Mouse (Mus musculus) forebrain, embryonic 15.5 days (tissue): ENCODE measurements around the gene Vstm5. TPM values are rescaled to one million over a fixed set of nuclear protein-coding genes. Genes with fewer than 3 reads are reported as not detected.
A peak's percentile ranks its signal among the peaks of the same experiment; 100 is the strongest.

ENCODE experiments used
- ATAC-seq: fragments of 200-750 bp; cut with Nextera tagmentation; replicated peaks from 2 replicates; pipeline ENCODE4 v1.8.0; 2017; ENCODE audit warnings: mild to moderate bottlenecking, moderate TSS enrichment, moderate library complexity
- H3K27ac ChIP-seq: fragments of 300-500 bp; sonication (generic); replicated peaks from 2 replicates; pipeline ENCODE4 v1.5.1; 2015; ENCODE audit warnings: mild to moderate bottlenecking, inconsistent platforms
- H3K27me3 ChIP-seq: fragments of 300-500 bp; sonication (generic); 2 replicates; pipeline ENCODE4 v1.6.1; 2015; ENCODE audit warnings: inconsistent platforms
- H3K36me3 ChIP-seq: fragments of 300-500 bp; sonication (generic); 2 replicates; pipeline ENCODE4 v1.6.1; 2015; ENCODE audit warnings: mild to moderate bottlenecking, inconsistent platforms
- H3K4me1 ChIP-seq: fragments of 300-500 bp; sonication (generic); 2 replicates; pipeline ENCODE4 v1.6.1; 2015; ENCODE audit warnings: inconsistent platforms
- H3K4me2 ChIP-seq: fragments of 300-500 bp; sonication (generic); replicated peaks from 2 replicates; pipeline ENCODE4 v1.6.1; 2015; ENCODE audit warnings: mild to moderate bottlenecking, inconsistent platforms
- H3K4me3 ChIP-seq: fragments of 300-500 bp; sonication (generic); 2 replicates; pipeline ENCODE4 v1.5.1; 2015; ENCODE audit warnings: mild to moderate bottlenecking, inconsistent platforms
- H3K9ac ChIP-seq: fragments of 300-500 bp; sonication (generic); replicated peaks from 2 replicates; pipeline ENCODE4 v1.6.1; 2015; ENCODE audit warnings: mild to moderate bottlenecking, inconsistent platforms
- H3K9me3 ChIP-seq: fragments of 300-500 bp; sonication (generic); 2 replicates; pipeline ENCODE4 v1.6.1; 2016; ENCODE audit warnings: inconsistent platforms
- whole genome bisulfite sequencing: fragments of 180-500 bp; shearing (Covaris S2); methylation state at CpG from one replicate; pipeline ENCODE4 v1.1.7; 2015; ENCODE audit warnings: mixed read lengths; 5-methylcytosine and 5-hydroxymethylcytosine counted together
- polyA plus RNA-seq: library from polyadenylated mRNA; unstranded; fragments of >200 nt; fragmentation: Nextera tagmentation; extraction: Ambion mirVana; gene quantifications from 2 replicates; pipeline ENCODE4 v1.2.1, GENCODE M21; 2015

Vstm5 gene
- polyA plus RNA-seq, 1 experiment from 2014 or later = 6.8 TPM

DNA sequence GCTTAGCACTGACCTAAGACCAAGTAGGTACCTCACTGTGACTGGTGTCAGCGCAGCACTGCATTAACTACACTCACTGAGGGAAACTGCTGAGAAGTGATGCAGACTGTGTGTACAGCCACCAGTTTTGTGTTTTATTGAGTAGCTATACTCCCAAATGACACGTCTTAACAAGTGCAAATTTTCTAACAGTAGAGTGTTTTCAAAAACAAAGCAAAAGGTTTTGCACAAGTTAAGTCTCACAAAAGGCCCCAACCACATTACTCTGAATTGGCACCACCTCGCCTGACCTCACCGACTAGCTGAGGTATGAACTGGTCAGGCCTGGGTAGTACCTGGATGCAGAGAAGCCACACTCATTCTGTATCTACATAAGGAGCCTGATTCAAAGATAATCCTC lies 38.0 kb downstream of the Vstm5 start:
- H3K4me1 ChIP-seq = peaks cover 27% of the 10 kb centered on the region
- no peak overlapping the region for H3K9ac ChIP-seq
- no peak overlapping the region for H3K4me2 ChIP-seq
- no peaks in the 10 kb centered on the region for H3K9me3 ChIP-seq
- no peaks in the 10 kb centered on the region for H3K27me3 ChIP-seq
- ATAC-seq = no peak
- no peak overlapping the region for H3K27ac ChIP-seq
- H3K4me3 ChIP-seq = no peak overlapping the region
- H3K36me3 ChIP-seq = peaks cover 51% of the 10 kb centered on the region
- WGBS = 93% methylated on average over 4 of the region's 4 CpGs

DNA sequence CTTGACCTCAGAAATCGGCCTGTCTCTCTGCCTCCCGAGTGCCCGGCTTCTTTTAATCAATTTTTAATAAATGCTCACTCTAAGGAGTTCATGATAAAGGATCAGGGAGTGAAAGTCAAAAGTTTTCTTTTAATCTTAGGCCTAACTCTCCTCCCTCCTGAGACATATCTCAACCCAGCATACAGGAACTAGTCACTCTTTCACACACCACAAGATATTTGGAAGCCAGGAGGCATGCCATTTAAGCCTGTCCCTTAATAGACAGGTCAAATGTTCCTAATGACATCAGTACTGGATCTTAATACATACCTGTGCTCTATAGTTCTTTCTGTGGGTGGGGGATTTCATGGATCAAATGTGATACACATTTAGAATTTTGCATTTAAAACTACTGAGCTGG lies 39.5 kb downstream of the Vstm5 start:
- H3K36me3 ChIP-seq = peaks cover 36% of the 10 kb centered on the region
- no peaks in the 10 kb centered on the region for H3K9me3 ChIP-seq
- H3K9ac ChIP-seq = no peak overlapping the region
- WGBS = 88% methylated on average over 3 of the region's 3 CpGs
- no peak overlapping the region for H3K27ac ChIP-seq
- H3K4me3 ChIP-seq = peak overlapping the region; percentile 68; the same call in 1 of the 2 replicates
- H3K27me3 ChIP-seq = no peaks in the 10 kb centered on the region
- no peak for ATAC-seq
- peaks cover 27% of the 10 kb centered on the region for H3K4me1 ChIP-seq
- no peak overlapping the region for H3K4me2 ChIP-seq

DNA sequence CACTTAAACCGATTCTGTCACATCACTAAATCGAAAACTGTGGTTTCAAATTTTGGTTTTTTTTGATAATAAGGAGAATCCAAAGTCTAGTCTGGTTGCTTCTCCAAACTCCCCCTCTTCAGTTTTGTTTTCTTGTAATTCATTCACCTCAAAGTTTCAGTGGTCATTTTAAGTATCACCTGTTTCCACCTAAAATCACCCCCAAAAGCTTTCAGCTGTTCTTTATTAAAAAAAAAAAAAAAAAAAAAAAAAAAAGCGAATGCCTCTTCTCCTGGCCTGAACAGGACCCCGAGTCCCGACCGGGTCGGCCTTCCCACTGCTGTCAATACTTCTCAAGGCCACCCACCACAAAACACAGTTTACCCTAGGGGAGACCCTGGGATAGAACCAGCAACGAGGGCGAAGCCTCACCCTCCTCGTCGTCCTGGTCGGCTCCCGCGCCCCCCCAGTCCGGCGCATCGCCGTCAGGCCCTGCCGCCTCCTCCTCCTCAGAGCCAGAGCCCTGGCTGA lies 40.3 kb downstream of the Vstm5 start:
- Histone ChIP-seq H3K27ac (peak overlapping the region; percentile 88), H3K4me1 (peaks cover 27% of the 10 kb centered on the region), H3K9me3 (no peaks in the 10 kb centered on the region), H3K4me3 (peak overlapping the region; percentile 68), H3K36me3 (peaks cover 28% of the 10 kb centered on the region), H3K9ac (peak overlapping the region; percentile 87), H3K27me3 (no peaks in the 10 kb centered on the region), H3K4me2 (peak overlapping the region; percentile 62)
- ATAC-seq = no peak
- WGBS = 9% methylated on average over 19 of the region's 19 CpGs

DNA sequence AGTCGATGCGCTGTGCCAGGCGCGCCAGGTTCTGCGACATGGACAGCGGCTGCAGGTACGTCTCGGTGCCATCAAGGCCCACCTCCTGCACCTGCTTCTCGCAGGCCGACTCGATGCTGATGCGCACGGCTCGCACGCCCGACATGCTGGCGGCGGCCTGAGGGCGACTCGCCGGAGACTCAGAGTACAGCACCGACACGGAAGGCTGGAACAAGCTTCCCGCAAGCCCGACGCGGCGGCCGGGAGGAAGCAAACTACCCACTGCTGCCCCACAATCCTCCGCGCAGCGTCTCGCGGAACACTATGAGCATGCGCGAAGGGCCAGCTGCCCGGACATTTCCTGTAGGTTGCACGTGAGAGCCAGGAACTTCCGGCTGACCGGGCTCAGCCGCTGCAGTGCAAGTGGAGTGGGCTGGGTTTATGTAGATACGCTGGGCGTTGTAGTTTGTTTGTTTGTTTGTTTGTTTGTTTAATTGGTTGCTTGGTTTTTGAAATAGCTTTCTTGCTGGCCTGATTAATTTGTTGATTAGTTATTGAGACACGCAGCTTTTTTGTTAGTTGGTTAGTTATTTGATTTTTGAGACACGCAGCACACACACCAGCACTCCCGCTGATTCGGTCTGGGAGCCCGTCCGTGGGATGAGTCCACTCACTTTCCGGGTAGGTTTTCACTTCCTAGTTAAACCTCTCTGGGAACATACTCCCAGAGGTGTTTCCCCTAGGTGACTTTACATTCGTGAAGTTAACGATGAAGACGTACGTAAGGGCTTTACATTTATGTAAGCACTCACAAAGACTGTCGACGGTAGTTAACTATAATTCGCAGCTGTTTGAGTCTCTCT lies 41.0 kb downstream of the Vstm5 start, which contains the start of gene Med17:
TSS of gene Med17 (minus strand) at position 283 of the 842 bp plus-strand sequence.
- Histone ChIP-seq H3K9ac (peak within 1 kb of the TSS; percentile 87), H3K36me3 (peaks cover 21% of the 10 kb centered on the region), H3K4me2 (peak within 1 kb of the TSS; percentile 62), H3K9me3 (no peaks in the 10 kb centered on the region), H3K27ac (peak within 1 kb of the TSS; percentile 88), H3K4me1 (peaks cover 27% of the 10 kb centered on the region), H3K4me3 (peak within 1 kb of the TSS; percentile 68), H3K27me3 (no peaks in the 10 kb centered on the region)
- 1% methylated on average over 57 of the region's 57 CpGs for WGBS
- ATAC-seq = peak; percentile 98

DNA sequence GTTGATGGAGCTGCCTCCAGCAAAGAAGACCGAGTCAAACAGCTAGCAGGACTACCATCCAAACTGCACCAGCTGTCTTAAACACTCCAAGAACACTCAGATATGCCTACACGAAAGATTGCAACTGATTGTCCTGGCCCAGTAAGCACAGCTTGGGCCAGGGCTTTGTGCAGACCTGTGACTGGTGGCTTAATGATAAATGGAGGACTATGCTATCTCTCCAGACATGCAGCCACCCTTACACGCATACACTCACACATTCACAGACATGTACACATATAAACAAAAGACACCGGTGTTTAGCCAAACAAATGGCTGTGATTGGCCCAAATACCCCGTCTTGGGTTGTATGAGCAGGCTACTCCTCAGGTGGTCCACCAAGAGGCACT lies 41.6 kb downstream of the Vstm5 start:
- H3K4me3 ChIP-seq = peak overlapping the region; percentile 68
- WGBS = 44% methylated on average over 5 of the region's 5 CpGs
- 0 out of 2 replicates have a peak overlapping the region, but pooled peaks have one; percentile 88 for H3K27ac ChIP-seq
- peak; percentile 5; the same call in 1 of the 2 replicates for ATAC-seq
- peak overlapping the region; percentile 62 for H3K4me2 ChIP-seq
- H3K9ac ChIP-seq = peak overlapping the region; percentile 87
- peaks cover 27% of the 10 kb centered on the region for H3K4me1 ChIP-seq
- H3K27me3 ChIP-seq = no peaks in the 10 kb centered on the region
- peaks cover 15% of the 10 kb centered on the region for H3K36me3 ChIP-seq
- no peaks in the 10 kb centered on the region for H3K9me3 ChIP-seq

DNA sequence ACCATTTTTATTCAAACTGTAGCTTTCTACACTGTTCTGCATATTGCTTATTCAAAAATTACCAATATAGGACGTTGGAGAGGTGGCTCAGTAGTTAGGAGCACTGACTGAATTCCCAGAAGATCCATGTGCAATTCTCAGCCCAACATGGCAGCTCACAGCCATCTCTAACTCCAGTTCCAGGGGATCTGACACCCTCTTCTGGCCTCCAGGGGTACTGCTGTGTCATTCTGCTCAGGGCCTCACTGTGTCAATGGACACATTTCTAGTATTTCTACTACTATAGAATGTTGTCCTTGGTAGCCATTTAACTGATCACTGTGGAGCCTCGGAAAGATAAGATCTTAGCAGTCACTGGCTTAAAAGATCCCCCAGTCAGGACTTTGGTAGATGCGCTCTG lies 46.6 kb downstream of the Vstm5 start:
- Histone ChIP-seq H3K9me3 (no peaks in the 10 kb centered on the region), H3K9ac (no peak overlapping the region), H3K4me1 (peaks cover 8% of the 10 kb centered on the region), H3K4me3 (no peak overlapping the region), H3K27ac (no peak overlapping the region), H3K27me3 (no peaks in the 10 kb centered on the region), H3K4me2 (no peak overlapping the region), H3K36me3 (peaks cover 4% of the 10 kb centered on the region; the same call in 1 of the 2 replicates)
- WGBS = 65% methylated on average over 3 of the region's 3 CpGs
- ATAC-seq = no peak

DNA sequence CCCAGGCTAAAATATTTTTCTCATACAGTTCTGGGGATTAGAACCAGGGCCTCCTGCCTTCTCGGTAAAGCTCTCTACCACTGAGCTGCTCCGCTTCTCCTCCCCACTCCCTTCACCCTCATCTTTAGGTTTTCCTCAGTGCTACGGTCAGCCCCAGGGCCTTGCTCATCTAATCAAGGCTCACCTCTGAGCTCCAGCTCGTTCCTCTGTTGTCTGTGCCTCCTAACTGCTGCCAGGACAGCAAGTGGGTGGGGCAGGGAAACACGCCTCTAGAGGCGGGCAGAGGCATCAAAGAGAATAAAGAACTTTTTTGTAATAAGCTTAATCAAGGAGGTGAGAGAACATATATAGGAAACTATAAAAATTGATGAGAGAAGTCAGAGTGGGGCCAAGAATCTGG lies 49.0 kb downstream of the Vstm5 start:
- H3K36me3 ChIP-seq = peaks cover 8% of the 10 kb centered on the region; the same call in 1 of the 2 replicates
- H3K4me2 ChIP-seq = no peak overlapping the region
- H3K4me1 ChIP-seq = no peaks in the 10 kb centered on the region
- H3K27ac ChIP-seq = no peak overlapping the region
- no peak overlapping the region for H3K9ac ChIP-seq
- WGBS = 44% methylated on average over 6 of the region's 6 CpGs
- no peaks in the 10 kb centered on the region for H3K9me3 ChIP-seq
- no peak for ATAC-seq
- H3K4me3 ChIP-seq = no peak overlapping the region
- H3K27me3 ChIP-seq = no peaks in the 10 kb centered on the region

DNA sequence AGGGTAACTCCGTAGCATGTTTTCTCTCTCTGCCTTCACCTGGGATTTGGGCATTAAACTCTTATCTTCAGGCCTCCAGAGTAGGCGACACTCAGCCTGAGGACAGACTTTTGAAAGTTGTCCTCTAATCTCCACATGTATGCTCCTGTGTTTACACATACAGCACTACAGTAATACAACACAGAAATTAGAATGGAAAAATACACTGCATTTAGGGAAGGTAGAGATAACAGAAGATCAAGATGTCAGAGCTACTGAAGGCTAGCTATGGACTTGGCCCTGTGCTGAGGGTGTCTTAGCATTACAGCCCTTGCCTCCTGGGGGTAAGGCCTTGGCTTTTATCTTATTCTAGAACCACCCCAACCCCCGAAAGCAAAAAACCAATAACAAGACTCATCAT lies 49.6 kb downstream of the Vstm5 start:
- Histone ChIP-seq H3K27ac (no peak overlapping the region), H3K27me3 (no peaks in the 10 kb centered on the region), H3K9ac (no peak overlapping the region), H3K9me3 (no peaks in the 10 kb centered on the region), H3K4me2 (no peak overlapping the region), H3K4me3 (no peak overlapping the region), H3K4me1 (no peaks in the 10 kb centered on the region), H3K36me3 (peaks cover 8% of the 10 kb centered on the region; the same call in 1 of the 2 replicates)
- ATAC-seq = no peak
- 92% methylated on average over 3 of the region's 3 CpGs for WGBS

DNA sequence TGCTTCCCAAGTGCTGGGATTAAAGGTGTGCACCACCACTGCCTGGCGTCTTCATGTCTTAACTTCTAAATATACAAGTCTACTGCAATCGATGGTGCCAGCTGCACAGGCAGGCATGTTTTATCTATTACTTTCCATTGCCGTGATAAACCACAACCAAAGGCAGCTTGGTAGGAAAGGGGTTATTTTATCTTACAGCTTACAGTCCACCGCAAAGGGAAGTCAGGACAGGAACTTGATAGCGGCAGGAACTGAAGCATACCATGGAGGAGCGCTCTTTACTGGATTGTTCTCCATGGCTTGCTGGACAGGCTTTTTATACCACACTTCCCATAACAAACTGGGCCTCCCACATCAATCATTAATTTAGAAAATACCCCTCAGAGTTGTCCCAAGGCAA lies 50.4 kb downstream of the Vstm5 start:
- no peak overlapping the region for H3K4me3 ChIP-seq
- peaks cover 8% of the 10 kb centered on the region; the same call in 1 of the 2 replicates for H3K36me3 ChIP-seq
- H3K27ac ChIP-seq = no peak overlapping the region
- no peak overlapping the region for H3K9ac ChIP-seq
- H3K4me2 ChIP-seq = no peak overlapping the region
- no peak for ATAC-seq
- 93% methylated on average over 6 of the region's 6 CpGs for WGBS
- H3K27me3 ChIP-seq = no peaks in the 10 kb centered on the region
- H3K4me1 ChIP-seq = no peaks in the 10 kb centered on the region
- no peaks in the 10 kb centered on the region for H3K9me3 ChIP-seq

DNA sequence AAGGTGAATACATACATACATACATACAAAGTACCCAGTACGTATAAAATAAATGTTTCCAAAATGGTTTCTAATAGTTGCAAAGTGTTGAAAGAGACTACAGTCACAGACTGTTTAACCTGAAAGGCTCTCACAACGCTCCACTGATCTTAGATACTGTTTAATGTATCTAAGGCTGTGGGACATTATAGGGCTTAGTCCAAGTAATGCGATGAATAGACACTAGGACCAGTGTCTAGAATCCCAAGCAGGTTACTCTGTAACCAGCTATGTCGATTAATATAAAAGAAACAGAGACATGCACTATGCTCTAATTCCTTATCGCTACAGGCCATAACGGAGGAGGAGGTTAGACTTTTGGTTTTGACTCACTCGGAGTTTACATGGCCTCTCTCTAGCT lies 58.3 kb downstream of the Vstm5 start:
- Histone ChIP-seq H3K27ac (no peak overlapping the region), H3K9ac (no peak overlapping the region), H3K36me3 (no peaks in the 10 kb centered on the region), H3K4me2 (no peak overlapping the region), H3K27me3 (no peaks in the 10 kb centered on the region), H3K4me3 (no peak overlapping the region), H3K4me1 (peaks cover 4% of the 10 kb centered on the region; the same call in 1 of the 2 replicates), H3K9me3 (no peaks in the 10 kb centered on the region)
- 86% methylated on average over 7 of the region's 7 CpGs for WGBS
- no peak for ATAC-seq

DNA sequence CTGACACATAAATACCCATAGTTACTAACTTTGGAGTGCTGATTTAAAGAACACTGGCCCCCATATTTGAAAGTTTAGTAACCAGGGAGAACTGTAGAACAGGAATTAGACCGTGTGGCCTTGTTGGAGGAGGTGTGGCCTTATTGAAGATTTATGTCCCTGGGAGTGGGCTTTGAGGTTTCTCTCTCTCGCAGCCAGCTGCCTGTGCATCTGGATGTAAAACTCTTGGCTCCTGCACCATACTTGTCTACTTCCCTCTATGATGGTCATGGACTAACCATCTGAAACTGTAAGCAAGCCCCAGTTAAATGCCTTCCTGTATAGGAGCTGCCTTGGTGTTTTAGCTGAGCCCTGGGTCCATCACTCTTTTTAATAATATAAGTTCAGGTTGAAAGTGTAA lies 59.6 kb downstream of the Vstm5 start:
- no peaks in the 10 kb centered on the region for H3K27me3 ChIP-seq
- no peak for ATAC-seq
- H3K4me2 ChIP-seq = no peak overlapping the region
- 84% methylated on average over 2 of the region's 2 CpGs for WGBS
- H3K27ac ChIP-seq = no peak overlapping the region
- H3K4me3 ChIP-seq = no peak overlapping the region
- H3K4me1 ChIP-seq = peaks cover 4% of the 10 kb centered on the region; the same call in 1 of the 2 replicates
- no peaks in the 10 kb centered on the region for H3K36me3 ChIP-seq
- no peak overlapping the region for H3K9ac ChIP-seq
- no peaks in the 10 kb centered on the region for H3K9me3 ChIP-seq

DNA sequence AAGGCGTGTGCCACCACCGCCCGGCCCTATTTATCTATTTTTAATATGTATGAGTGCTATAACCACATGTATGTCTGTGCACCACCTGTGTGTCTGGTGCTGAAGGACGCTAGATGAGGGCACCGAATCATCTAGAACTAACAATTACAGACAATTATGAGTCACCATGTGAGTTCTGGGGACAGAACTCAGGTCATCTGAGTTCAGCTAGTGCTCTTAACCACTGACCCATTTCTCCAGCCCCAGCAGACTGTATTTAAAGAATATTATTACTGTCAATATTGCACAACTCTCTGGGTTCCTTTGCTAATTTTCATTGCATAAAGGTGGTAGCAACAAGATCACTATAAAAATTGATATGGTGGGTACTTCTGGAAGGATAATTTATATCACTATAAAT lies 61.2 kb downstream of the Vstm5 start:
- WGBS = 86% methylated on average over 5 of the region's 5 CpGs
- H3K9me3 ChIP-seq = no peaks in the 10 kb centered on the region
- peaks cover 7% of the 10 kb centered on the region for H3K4me1 ChIP-seq
- H3K27me3 ChIP-seq = no peaks in the 10 kb centered on the region
- no peak for ATAC-seq
- H3K4me3 ChIP-seq = no peak overlapping the region
- H3K9ac ChIP-seq = no peak overlapping the region
- H3K27ac ChIP-seq = no peak overlapping the region
- no peak overlapping the region for H3K4me2 ChIP-seq
- no peaks in the 10 kb centered on the region for H3K36me3 ChIP-seq
